Mouse (Mus musculus): ENCODE results near the gene Zcchc8. TPM values are rescaled to one million over a fixed set of nuclear protein-coding genes. Genes with fewer than 3 reads are reported as not detected.

Zcchc8 gene
- polyA plus RNA-seq, 1 experiment from 2014 or later, result 56.1 TPM

DNA sequence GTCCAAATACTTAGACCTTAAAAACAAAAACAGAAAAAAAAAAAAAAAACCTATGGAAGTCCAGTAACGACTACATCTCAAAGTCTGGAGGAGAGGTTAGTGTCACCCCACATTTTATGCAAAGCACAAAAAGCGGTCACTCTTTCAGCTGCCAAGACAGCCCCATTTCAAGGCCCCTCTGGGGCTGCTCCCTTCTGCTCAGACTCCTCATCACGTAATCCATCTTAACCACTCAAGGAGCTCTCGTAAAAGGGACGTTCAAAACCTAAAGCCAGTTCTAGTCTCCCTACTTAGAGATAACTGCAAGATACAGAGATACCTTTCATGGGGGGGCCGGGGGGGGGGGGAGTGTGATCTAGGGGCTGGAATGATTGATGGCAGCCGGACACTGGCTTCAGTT, 56.6 kb downstream of the Zcchc8 start:
- no peak overlapping the region for H3K4me3 ChIP-seq
- no peaks in the 10 kb centered on the region for H3K9me3 ChIP-seq
- ATAC-seq (ENCODE audit: extremely low read depth, insufficient number of reproducible peaks, low FRiP score, low TSS enrichment), result no peak
- no peak overlapping the region for H3K9ac ChIP-seq
- H3K4me2 ChIP-seq, result no peak overlapping the region
- no peaks in the 10 kb centered on the region for H3K36me3 ChIP-seq
- WGBS, result 68% methylated on average over 7 of the region's 7 CpGs
- no peaks in the 10 kb centered on the region for H3K27me3 ChIP-seq (replicated peaks)
- peaks cover 85% of the 10 kb centered on the region for H3K4me1 ChIP-seq
- H3K27ac ChIP-seq (replicated peaks), result 0 out of 2 replicates have a peak overlapping the region, but pooled peaks have one; percentile 15

DNA sequence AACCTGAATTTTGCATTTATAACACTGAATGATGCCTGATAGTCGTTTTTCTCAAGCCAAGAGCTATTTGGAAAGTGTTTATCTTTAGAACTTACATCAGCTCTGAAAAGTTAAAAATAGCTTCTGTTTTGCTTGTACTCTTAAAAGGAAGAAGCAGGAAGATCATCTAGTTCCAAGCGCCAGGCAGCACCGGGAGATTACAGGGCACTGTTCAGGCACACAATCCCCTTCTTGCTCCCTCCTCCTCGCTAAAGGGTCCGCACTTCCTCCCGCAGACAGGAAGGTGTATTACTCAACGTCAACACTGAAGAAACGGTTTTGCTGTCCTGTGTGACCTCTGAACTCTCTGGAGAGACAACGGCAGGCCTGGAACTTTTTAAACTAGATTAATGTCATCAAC, 58.8 kb downstream of the Zcchc8 start:
- Histone ChIP-seq H3K27ac (replicated peaks) (peak overlapping the region; percentile 98), H3K9ac (peak overlapping the region; percentile 73), H3K9me3 (no peaks in the 10 kb centered on the region), H3K36me3 (no peaks in the 10 kb centered on the region), H3K4me3 (0 out of 2 replicates have a peak overlapping the region, but pooled peaks have one; percentile 8), H3K4me2 (peak overlapping the region; percentile 48), H3K27me3 (replicated peaks) (no peaks in the 10 kb centered on the region), H3K4me1 (peaks cover 86% of the 10 kb centered on the region)
- WGBS, result 2% methylated on average over 9 of the region's 9 CpGs
- peak; percentile 53; the same call in 1 of the 2 replicates for ATAC-seq (ENCODE audit: extremely low read depth, insufficient number of reproducible peaks, low FRiP score, low TSS enrichment)

DNA sequence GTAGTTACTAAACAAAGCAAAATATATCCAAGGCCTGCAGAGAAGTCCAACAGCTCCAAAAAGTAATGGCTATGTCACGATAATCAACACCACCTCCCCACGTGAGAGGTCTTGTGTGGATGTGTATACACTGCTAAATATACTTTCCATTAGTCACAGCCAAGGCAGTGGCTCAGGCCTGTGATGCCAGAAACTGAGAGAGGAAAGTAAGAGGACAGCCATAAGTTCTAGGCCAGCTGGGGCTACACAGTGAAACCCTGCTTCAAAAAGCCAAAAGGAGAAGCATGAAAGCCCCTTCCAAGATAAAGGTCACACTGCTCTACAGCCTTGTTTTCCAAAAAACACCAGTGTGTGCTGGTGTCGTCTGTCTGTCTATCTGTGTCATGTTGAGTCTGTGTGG, 59.3 kb downstream of the Zcchc8 start:
- Histone ChIP-seq H3K4me2 (peak overlapping the region; percentile 48), H3K4me1 (peaks cover 82% of the 10 kb centered on the region), H3K27ac (replicated peaks) (peak overlapping the region; percentile 98), H3K36me3 (no peaks in the 10 kb centered on the region), H3K9ac (peak overlapping the region; percentile 73), H3K9me3 (no peaks in the 10 kb centered on the region), H3K27me3 (replicated peaks) (no peaks in the 10 kb centered on the region), H3K4me3 (no peak overlapping the region)
- ATAC-seq (ENCODE audit: extremely low read depth, insufficient number of reproducible peaks, low FRiP score, low TSS enrichment), result peak; percentile 32; the same call in 1 of the 2 replicates
- whole genome bisulfite sequencing, result 17% methylated on average over 3 of the region's 3 CpGs

DNA sequence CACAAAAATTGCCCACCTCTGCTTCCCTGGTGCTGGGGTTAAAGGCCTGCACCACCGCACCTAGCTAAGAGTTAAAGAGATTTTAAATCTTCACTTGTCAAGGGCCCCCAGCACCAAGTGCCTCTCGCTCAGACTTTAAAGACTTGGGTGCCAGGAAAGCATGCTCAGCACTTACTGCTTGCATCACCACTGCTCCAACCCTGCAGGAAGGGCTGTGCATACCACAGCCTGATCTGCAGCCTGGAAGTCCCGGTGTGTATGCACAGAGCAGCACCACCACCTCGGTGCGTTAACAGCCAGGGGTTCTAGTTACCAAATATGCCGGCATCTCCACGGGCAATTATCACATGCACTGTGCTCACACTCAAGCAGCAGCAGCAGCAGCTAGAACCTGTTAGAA, 63.2 kb downstream of the Zcchc8 start:
- peaks cover 62% of the 10 kb centered on the region for H3K4me1 ChIP-seq
- H3K4me3 ChIP-seq, result no peak overlapping the region
- 19% methylated on average over 7 of the region's 7 CpGs for WGBS
- H3K27me3 ChIP-seq (replicated peaks), result no peaks in the 10 kb centered on the region
- peaks cover 25% of the 10 kb centered on the region for H3K36me3 ChIP-seq
- H3K27ac ChIP-seq (replicated peaks), result peak overlapping the region; percentile 51
- peak overlapping the region; percentile 20 for H3K9ac ChIP-seq
- peak overlapping the region; percentile 29 for H3K4me2 ChIP-seq
- ATAC-seq (ENCODE audit: extremely low read depth, insufficient number of reproducible peaks, low FRiP score, low TSS enrichment), result peak; percentile 40; the same call in 1 of the 2 replicates
- H3K9me3 ChIP-seq, result no peaks in the 10 kb centered on the region

DNA sequence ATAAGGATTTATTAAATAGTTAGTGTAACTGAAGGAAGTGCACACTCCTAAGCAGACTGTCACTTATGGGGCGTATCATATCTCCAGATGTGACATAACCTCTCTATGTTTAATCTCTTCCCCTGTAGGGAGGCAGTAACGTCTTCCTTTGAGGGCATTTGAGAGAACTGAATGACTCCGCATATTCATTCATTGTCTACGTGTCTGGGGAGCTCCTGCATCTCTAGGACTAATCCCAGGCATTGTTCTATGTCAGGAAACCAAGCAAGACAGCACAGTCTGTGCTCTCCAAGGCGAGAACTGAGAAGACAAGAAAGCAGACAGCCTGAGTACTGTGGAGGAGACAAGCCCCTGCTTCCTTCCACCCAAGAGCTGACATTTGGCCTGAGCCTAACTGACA, 66.0 kb downstream of the Zcchc8 start:
- Histone ChIP-seq H3K9me3 (no peaks in the 10 kb centered on the region), H3K4me1 (peaks cover 35% of the 10 kb centered on the region), H3K9ac (no peak overlapping the region), H3K4me3 (no peak overlapping the region), H3K36me3 (peaks cover 41% of the 10 kb centered on the region), H3K27ac (replicated peaks) (peak overlapping the region; percentile 44), H3K27me3 (replicated peaks) (no peaks in the 10 kb centered on the region), H3K4me2 (no peak overlapping the region)
- WGBS, result 58% methylated on average over 5 of the region's 5 CpGs
- ATAC-seq (ENCODE audit: extremely low read depth, insufficient number of reproducible peaks, low FRiP score, low TSS enrichment), result no peak

DNA sequence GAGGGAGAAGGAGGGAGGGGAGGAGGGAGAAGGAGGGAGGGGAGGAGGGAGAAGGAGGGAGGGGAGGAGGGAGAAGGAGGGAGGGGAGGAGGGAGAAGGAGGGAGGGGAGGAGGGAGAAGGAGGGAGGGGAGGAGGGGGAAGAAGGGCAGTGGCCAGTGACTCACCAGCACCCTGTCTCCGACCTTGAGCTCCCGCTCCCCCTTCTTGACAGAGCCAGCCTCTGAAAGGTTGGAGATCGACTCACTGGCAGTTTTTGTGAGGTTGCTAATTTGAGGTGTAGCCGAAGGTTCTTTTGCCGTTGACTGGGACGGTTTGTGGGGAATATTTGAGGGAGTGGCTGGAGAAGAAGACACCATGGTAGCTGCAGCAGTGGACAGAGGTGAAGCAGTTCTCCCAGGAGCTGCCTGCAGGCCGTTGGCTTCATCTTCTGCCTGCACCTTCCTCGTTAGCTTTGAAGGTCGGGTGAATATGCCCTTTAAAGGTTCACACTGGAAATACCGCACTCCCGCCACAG, 67.6 kb downstream of the Zcchc8 start:
- H3K27me3 ChIP-seq (replicated peaks), result no peaks in the 10 kb centered on the region
- no peak for ATAC-seq (ENCODE audit: extremely low read depth, insufficient number of reproducible peaks, low FRiP score, low TSS enrichment)
- H3K9ac ChIP-seq, result no peak overlapping the region
- H3K36me3 ChIP-seq, result peaks cover 43% of the 10 kb centered on the region
- no peaks in the 10 kb centered on the region for H3K9me3 ChIP-seq
- no peak overlapping the region for H3K4me2 ChIP-seq
- H3K27ac ChIP-seq (replicated peaks), result no peak overlapping the region
- no peak overlapping the region for H3K4me3 ChIP-seq
- H3K4me1 ChIP-seq, result peaks cover 19% of the 10 kb centered on the region
- 73% methylated on average over 11 of the region's 11 CpGs for WGBS

DNA sequence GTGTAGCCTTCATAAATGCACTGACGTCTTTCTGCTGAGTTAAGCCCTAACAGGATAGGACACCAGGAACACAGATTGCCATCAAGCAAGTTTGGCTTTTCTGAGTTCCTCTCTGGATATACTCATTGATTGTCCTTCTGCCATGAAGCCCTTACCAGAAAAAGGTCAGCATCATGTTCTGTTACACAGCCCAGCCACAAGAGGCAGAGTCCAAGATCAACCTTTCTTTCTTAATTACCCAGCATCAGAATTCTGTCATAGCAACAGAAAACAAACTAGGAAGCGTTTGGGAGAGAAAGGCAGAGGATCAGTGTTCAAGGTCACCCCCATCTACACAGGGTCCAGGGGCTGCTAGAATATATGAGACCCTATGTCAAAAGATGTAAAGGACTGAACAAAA, 70.1 kb downstream of the Zcchc8 start:
- Histone ChIP-seq H3K4me2 (no peak overlapping the region), H3K4me1 (0 out of 2 replicates have a peak, but pooled peaks cover 8% of the 10 kb centered on the region), H3K27me3 (replicated peaks) (no peaks in the 10 kb centered on the region), H3K9me3 (no peaks in the 10 kb centered on the region), H3K4me3 (no peak overlapping the region), H3K9ac (no peak overlapping the region), H3K27ac (replicated peaks) (no peak overlapping the region), H3K36me3 (peaks cover 67% of the 10 kb centered on the region)
- ATAC-seq (ENCODE audit: extremely low read depth, insufficient number of reproducible peaks, low FRiP score, low TSS enrichment), result no peak
- WGBS, result 63% methylated on average over 2 of the region's 2 CpGs

Other genes with a start within 250 kb of the Zcchc8 start
- gene Lrrc43, start 231.8 kb downstream of the Zcchc8 start, polyA plus RNA-seq (2015; fragmentation: Nextera tagmentation; extraction: Ambion mirVana), result not detected in 2 replicates
- gene Il31, start 231.6 kb downstream of the Zcchc8 start, polyA plus RNA-seq (2015; fragmentation: Nextera tagmentation; extraction: Ambion mirVana), result not detected in 2 replicates
- 0.20 and 0.35 TPM in 2 replicates for gene B3gnt4, start 210.6 kb downstream of the Zcchc8 start, polyA plus RNA-seq (2015; fragmentation: Nextera tagmentation; extraction: Ambion mirVana)
- gene Diablo, start 196.9 kb downstream of the Zcchc8 start, polyA plus RNA-seq (2015; fragmentation: Nextera tagmentation; extraction: Ambion mirVana), result 89.2 and 97.1 TPM in 2 replicates
- gene Gm49027, start 195.6 kb downstream of the Zcchc8 start, polyA plus RNA-seq (2015; fragmentation: Nextera tagmentation; extraction: Ambion mirVana), result 0.43 TPM in 1 of 2 replicates, not detected in the other
- gene Vps33a, start 148.1 kb downstream of the Zcchc8 start, polyA plus RNA-seq (2015; fragmentation: Nextera tagmentation; extraction: Ambion mirVana), result 18.6 and 20.3 TPM in 2 replicates
- 48.0 and 48.9 TPM in 2 replicates for gene Clip1, start 36.5 kb downstream of the Zcchc8 start, polyA plus RNA-seq (2015; fragmentation: Nextera tagmentation; extraction: Ambion mirVana)
- 73.5 and 76.2 TPM in 2 replicates for gene Rsrc2, start 28.3 kb upstream of the Zcchc8 start, polyA plus RNA-seq (2015; fragmentation: Nextera tagmentation; extraction: Ambion mirVana)
- gene Kntc1, start 28.6 kb upstream of the Zcchc8 start, polyA plus RNA-seq (2015; fragmentation: Nextera tagmentation; extraction: Ambion mirVana), result 16.1 and 18.8 TPM in 2 replicates
- 0.09 TPM in 1 of 2 replicates, not detected in the other for gene Hcar2, start 144.4 kb upstream of the Zcchc8 start, polyA plus RNA-seq (2015; fragmentation: Nextera tagmentation; extraction: Ambion mirVana)
- gene Hcar1, start 158.9 kb upstream of the Zcchc8 start, polyA plus RNA-seq (2015; fragmentation: Nextera tagmentation; extraction: Ambion mirVana), result 0.10 and 0.20 TPM in 2 replicates
- gene Denr, start 186.1 kb upstream of the Zcchc8 start, polyA plus RNA-seq (2015; fragmentation: Nextera tagmentation; extraction: Ambion mirVana), result 81.9 and 97.3 TPM in 2 replicates
- 1.3 and 2.9 TPM in 2 replicates for gene Gm43518, start 206.3 kb upstream of the Zcchc8 start, polyA plus RNA-seq (2015; fragmentation: Nextera tagmentation; extraction: Ambion mirVana)
- 3.7 TPM in 2 replicates for gene Ccdc62, start 209.6 kb upstream of the Zcchc8 start, polyA plus RNA-seq (2015; fragmentation: Nextera tagmentation; extraction: Ambion mirVana)